Mouse (Mus musculus): ENCODE results near the gene Yes1.
A peak's percentile ranks its signal among the peaks of the same experiment; 100 is the strongest.
"Not testable (repeated sequence)": the region's sequence is repeated elsewhere in the genome, so short reads cannot be mapped to it uniquely, and the experiment has no call there.

Yes1 gene

GRCm38 (mm10) chr5:32610801-32611340 lies at the start of gene Yes1:
Yes1 (plus strand) TSS chr5:32611171.
- peak; percentile 76 to 83 for DNase-seq

GRCm38 (mm10) chr5:32564697-32565096 lies 46.3 kb upstream of the Yes1 start:
- no peak for DNase-seq

GRCm38 (mm10) chr5:32571802-32572201 lies 39.2 kb upstream of the Yes1 start:
- no peak for DNase-seq

GRCm38 (mm10) chr5:32588136-32588535 lies 22.8 kb upstream of the Yes1 start:
- peak; percentile 34 to 62 for DNase-seq

- peak in 1 of 2 experiments; percentile 7 for DNase-seq
Observed at GRCm38 (mm10) chr5:32593793-32594192, 17.2 kb upstream of the Yes1 start.

- DNase-seq = no peak
Observed at GRCm38 (mm10) chr5:32594358-32594757, 16.6 kb upstream of the Yes1 start.

- DNase-seq = no peak
Observed at GRCm38 (mm10) chr5:32605911-32606310, 5.1 kb upstream of the Yes1 start.

- no peak for DNase-seq
Observed at GRCm38 (mm10) chr5:32607776-32608355, 3.1 kb upstream of the Yes1 start.

- no peak for DNase-seq
Observed at GRCm38 (mm10) chr5:32608516-32608915, 2.5 kb upstream of the Yes1 start.

- DNase-seq = peak; percentile 52 to 64
Observed at GRCm38 (mm10) chr5:32610064-32610800, 739 bp upstream of the Yes1 start.

- DNase-seq = no peak
Observed at GRCm38 (mm10) chr5:32611341-32611961, 480 bp downstream of the Yes1 start.

- DNase-seq = no peak
Observed at GRCm38 (mm10) chr5:32614291-32614690, 3.3 kb downstream of the Yes1 start.

- DNase-seq = peak; percentile 8 to 24
Observed at GRCm38 (mm10) chr5:32614691-32615090, 3.7 kb downstream of the Yes1 start.

GRCm38 (mm10) chr5:32616489-32616888 lies 5.5 kb downstream of the Yes1 start:
- not testable (repeated sequence) for DNase-seq

- no peak for DNase-seq
Observed at GRCm38 (mm10) chr5:32617851-32618250, 6.9 kb downstream of the Yes1 start.

GRCm38 (mm10) chr5:32623649-32624048 lies 12.7 kb downstream of the Yes1 start:
- no peak for DNase-seq

GRCm38 (mm10) chr5:32624777-32625176 lies 13.8 kb downstream of the Yes1 start:
- DNase-seq = no peak

GRCm38 (mm10) chr5:32633185-32633584 lies 22.2 kb downstream of the Yes1 start:
- no peak for DNase-seq

GRCm38 (mm10) chr5:32657386-32657785 lies 46.4 kb downstream of the Yes1 start:
- no peak for DNase-seq

- DNase-seq = no peak
Observed at GRCm38 (mm10) chr5:32682475-32682874, 71.5 kb downstream of the Yes1 start.

GRCm38 (mm10) chr5:32693411-32693810 lies 82.4 kb downstream of the Yes1 start:
- no peak for DNase-seq

- DNase-seq = no peak
Observed at GRCm38 (mm10) chr5:32697208-32697867, 86.4 kb downstream of the Yes1 start.

- no peak for DNase-seq
Observed at GRCm38 (mm10) chr5:32706226-32706780, 95.3 kb downstream of the Yes1 start.

Measured in cerebellum, postnatal 36 days (tissue).